Mouse (Mus musculus) gastrocnemius, postnatal 36 days (tissue): ENCODE data around the gene Kirrel3. TPM values are rescaled to one million over a fixed set of nuclear protein-coding genes. Genes with fewer than 3 reads are reported as not detected.

ENCODE experiments used
- DNase-seq, 2 experiments: peaks; one replicate each; pipeline ENCODE4 v3.0.0; 2022
- intact Hi-C: fragments of 180-260 bp; cut with DNase I; formaldehyde crosslinking; loops from one replicate; pipeline ENCODE4 v1.15.1; 2025
- total RNA-seq, 2 experiments: library from RNA; stranded (reverse); gene quantifications; 2 replicates each; pipeline ENCODE4 v1.2.3; 2021

Gene Kirrel3
- total RNA-seq, 2 experiments from 2014 or later, result 0.51 to 0.54 TPM

- no peak for DNase-seq
- intact Hi-C loops, result no loop called here
Observed at GRCm38 (mm10) chr9:34739431-34739830, 253.7 kb downstream of the Kirrel3 start.

DNA sequence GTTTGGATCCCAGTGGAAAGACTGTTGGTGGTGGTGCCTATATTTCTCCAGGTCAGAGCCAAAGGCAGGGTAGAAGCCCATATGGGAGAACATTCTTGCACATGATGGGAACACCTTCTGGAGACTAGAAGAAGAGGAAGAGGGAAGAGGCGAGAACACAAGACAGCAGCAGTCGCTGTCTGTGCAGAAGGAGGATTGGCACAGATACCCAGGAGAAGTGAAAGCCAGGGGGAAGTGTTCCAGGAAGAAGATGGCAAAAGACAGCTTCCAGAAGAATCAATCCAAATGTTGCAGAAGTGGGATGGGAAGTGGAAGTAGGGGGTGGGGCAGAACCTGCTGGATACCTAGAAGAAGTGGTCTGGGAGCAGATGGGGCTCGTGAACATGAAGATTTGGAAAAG, 255.1 kb downstream of the Kirrel3 start:
- intact Hi-C loops, result no loop called here
- DNase-seq, result no peak

DNA sequence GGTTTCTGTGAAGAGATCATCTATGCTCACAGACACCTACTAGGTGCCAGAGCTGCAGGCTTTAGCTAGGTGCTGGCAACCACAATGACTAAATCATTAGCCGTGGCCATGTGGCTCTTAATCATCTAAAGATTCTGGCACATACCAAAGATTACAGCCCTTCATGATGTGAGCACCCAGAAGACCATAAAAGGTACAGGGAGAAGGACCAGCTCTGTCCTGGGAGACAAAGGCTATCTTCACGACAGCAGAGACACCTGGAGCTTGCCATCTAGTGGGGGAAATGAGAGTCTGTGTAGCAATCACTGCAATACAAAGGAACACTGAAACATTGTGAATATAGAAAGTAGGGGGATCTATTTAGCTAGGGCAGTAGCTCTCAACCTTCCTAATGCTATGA, 262.3 kb downstream of the Kirrel3 start:
- intact Hi-C loops, result no loop called here
- no peak for DNase-seq

- intact Hi-C loops, result no loop called here
- DNase-seq, result no peak
Observed at GRCm38 (mm10) chr9:34749161-34749560, 263.5 kb downstream of the Kirrel3 start.

GRCm38 (mm10) chr9:34749877-34750276, 264.2 kb downstream of the Kirrel3 start:
- intact Hi-C loops, result no loop called here
- DNase-seq, result no peak

DNA sequence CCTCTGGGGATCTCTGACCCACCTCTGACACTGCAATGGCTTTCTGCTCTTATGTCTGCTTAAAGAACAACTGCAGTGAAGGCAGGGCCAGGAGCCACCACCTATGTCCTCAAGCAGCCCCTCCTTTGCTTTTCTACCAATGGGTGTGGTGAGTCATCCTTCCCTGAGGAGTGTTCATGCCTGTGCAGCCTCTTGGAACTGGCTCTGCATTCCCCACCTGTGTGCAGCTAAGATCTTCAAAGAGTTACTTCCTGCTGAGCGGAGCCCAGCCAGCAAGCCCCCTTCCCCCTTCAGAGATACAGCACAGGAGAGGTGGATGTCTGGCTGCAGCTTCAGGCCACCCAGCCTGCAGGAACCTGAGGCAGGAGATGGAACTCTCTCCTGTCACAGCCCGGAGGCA, 265.2 kb downstream of the Kirrel3 start:
- intact Hi-C loops, result no loop called here

DNA sequence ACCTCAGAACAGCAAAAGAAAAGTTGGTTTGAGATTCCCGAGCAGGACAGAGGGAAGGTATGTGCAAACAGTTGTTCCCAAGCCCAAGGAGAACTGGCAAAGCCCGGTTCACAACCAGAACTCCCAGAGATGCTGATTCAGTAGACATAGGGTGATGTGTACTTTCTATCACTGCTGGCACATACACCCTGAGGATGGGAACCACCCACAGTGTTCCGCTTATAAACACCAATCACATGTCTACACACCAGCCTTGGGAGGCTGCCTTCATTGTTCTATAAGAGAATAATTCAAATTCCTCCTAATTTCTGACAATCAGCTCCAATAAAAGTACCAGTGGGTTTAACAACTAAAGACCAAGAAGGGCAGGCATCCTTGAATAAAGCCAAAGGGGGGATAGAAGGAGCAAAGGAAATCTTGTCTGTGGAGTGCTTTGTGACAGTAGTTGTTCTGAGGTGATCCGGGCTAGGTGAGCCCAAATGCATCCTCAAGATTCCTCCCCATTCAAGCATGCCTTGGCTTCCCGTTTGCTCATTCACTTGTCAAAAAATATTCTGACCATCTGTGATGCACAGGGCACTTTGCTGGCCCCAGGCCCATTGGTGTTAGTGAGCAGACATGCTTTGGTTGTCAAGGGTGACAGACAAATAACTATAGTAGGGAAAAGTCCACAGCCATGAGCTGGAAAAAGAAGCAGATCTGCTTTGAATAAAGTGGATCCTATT, 266.5 kb downstream of the Kirrel3 start:
- DNase-seq, result no peak
- intact Hi-C loops, result loop anchor here (2.0 kb wide), 1 partner anchor 253 kb away; no protein-coding TSS in a partner anchor

More for the DNA sequence above, 265.2 kb downstream of the Kirrel3 start:
- no peak for DNase-seq

DNA sequence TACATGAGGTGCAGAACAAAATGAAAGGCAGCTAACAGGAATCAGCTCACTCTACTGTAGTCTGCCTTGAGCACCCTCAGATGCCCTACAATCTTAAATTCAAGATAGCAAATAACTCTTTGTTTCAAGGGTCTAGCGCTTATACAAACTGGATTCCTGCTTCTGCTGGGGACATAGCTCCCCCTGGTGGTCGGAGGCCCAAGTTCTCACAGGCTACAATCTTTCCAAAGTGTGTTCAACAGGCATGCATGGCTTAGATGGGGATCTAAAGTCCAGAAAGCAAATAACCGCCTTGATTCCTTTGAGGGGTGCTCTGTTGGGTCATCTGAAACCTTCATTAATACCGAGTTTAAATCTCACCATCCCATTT, 267.1 kb downstream of the Kirrel3 start:
- peak; percentile 31 to 36 for DNase-seq
- intact Hi-C loops, result loop anchor here (2.0 kb wide), 1 partner anchor 254 kb away; no protein-coding TSS in a partner anchor

GRCm38 (mm10) chr9:34753891-34754290, 268.2 kb downstream of the Kirrel3 start:
- DNase-seq, result no peak
- intact Hi-C loops, result loop anchor here (2.0 kb wide), 1 partner anchor 255 kb away; no protein-coding TSS in a partner anchor

DNA sequence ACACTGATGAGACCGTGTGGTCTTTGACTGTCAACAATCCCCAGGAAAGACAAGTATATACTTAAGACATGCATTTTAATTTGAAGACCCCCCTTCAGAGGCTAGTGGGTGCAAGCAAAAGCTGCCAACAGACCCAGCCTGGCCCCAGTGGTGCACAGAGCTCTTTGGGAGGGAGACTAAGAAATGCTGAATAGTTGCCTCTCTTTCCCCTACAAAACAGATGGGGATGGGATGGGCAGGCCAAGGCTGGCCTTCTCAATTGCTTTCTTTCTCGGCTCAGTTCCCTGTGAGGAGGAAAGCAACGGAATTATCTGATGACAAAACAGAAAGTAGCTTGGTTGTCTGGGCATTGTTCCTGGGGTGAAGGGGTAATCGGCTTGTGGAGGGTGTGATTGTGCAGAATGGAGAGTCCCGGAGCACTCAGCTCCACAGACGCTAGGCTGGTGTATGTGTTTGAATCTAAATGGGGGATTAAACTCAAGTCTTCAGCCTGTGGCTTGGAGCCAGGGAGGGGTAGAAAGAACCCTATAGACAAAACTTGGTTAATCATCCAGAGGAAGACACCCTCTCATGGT, 268.9 kb downstream of the Kirrel3 start:
- intact Hi-C loops, result no loop called here
- DNase-seq, result no peak

DNA sequence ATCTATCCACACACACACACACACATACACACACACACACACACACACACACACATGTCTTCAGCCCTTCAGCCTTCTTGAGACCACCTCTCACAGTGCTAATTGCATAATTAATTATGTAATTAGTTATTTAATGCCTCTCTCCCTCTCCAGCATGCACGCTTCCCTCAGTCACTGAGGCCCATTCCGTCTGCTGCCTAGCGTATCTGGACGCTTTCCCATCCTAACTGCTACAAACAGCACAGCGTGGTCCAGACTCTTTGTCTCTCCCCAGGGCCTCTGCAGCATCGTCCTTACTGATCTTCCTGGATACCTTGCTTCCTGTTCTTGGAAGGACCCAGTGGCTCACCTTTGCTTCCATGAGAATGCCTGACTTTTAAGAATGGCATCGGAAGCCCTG, 270.4 kb downstream of the Kirrel3 start:
- DNase-seq, result no peak
- intact Hi-C loops, result no loop called here

GRCm38 (mm10) chr9:34758925-34759324, 273.2 kb downstream of the Kirrel3 start:
- intact Hi-C loops, result no loop called here
- no peak for DNase-seq

DNA sequence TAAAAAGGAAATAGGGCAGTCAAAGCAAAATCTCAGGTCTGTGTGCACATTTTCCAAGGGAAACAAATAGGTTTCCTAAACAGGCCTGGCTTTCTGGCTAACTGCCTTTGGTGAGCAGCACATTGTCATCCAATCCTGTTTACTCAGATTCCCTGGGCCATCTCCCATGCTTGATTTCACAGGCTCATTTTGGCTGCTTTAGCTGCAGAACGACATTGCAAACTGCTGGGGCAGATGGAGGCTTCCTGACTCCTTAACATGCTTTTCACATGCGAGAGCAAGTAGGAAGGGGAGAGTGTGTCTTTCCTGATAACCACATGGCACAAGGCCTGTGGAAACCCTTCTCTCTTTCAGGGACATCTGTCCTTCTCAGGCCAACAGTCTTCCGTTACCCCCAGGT, 274.8 kb downstream of the Kirrel3 start:
- no peak for DNase-seq
- intact Hi-C loops, result no loop called here

DNA sequence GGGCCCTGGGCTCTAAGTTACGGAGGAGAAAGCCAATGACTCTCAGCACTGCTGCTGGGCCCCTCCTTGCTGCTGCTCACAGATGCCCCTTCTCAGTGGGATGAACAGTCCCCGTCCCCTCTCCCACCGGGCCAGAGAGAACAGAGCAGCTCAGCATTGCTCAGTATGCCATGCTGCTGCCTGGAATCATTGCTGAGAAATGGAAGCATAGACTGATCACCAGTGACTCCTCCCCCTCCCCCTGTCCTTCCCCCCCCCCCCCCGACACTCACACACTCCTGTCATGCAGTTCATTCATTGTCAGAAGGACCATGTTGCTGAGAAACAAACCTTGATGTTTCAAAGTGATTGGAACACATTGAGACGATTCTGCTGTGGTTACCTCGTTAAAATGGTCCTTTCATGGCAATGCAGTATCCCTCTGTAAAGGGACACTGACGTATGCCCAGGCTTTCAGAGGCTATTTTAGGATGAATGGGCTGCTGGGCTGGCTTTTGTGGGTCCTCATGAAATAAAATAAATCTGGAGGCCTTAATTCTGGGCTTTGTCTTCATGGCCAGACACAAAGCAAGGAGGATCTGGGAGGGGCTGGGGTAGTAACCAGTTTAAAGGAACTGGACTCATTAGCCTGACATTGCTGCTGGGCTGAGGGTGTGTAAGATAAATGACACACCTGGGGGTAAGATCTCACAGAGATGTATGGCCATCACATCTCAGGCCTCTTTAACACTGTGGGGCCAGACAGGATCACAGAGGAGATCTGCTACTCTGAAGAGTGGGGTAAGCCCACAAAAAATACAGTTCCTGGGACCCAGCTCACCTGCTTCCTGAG, 281.3 kb downstream of the Kirrel3 start:
- DNase-seq, result no peak
- intact Hi-C loops, result no loop called here

GRCm38 (mm10) chr9:34768961-34769360, 283.3 kb downstream of the Kirrel3 start:
- no peak for DNase-seq
- intact Hi-C loops, result no loop called here

DNA sequence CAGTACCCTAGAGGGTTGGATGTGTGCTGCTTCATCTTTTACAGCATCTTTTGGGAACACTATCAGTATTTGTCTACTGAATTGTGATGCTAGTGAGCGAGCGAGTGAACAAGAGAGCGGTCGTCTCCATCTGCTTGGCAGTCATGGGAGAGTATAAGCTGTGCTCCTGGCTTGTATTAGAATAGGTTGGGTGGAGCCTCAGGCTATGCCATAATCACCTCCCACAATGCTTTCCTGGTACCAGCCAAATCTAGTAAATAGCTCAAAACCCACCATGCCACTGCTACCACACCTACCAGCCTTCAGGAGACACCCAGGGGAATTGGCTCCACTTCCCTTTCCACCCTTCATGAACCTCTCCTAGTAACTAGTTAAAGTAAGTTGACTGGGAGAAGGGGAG, 285.3 kb downstream of the Kirrel3 start:
- no peak for DNase-seq
- intact Hi-C loops, result no loop called here

GRCm38 (mm10) chr9:34771401-34771800, 285.7 kb downstream of the Kirrel3 start:
- DNase-seq, result no peak
- intact Hi-C loops, result no loop called here

DNA sequence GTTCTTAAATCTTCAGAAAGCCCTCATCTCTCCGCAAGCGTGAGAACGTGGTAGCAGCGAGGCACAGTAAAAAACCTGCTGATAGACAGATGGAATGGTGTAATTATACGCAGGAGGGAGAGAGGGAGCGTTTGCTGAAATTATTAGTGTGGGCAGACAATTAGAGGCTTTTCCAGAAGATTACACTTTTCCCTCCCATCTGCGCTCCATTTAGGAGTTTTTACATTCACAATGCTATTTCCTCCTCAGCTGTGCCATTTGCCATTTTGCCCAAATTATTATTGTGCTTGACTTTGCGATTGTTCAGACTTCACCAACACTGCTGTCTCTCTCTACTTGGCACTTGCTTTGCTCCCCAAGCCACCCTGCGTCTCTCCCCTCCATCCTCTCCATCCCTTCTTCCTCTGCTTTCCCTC, 286.3 kb downstream of the Kirrel3 start:
- intact Hi-C loops, result no loop called here
- no peak for DNase-seq

DNA sequence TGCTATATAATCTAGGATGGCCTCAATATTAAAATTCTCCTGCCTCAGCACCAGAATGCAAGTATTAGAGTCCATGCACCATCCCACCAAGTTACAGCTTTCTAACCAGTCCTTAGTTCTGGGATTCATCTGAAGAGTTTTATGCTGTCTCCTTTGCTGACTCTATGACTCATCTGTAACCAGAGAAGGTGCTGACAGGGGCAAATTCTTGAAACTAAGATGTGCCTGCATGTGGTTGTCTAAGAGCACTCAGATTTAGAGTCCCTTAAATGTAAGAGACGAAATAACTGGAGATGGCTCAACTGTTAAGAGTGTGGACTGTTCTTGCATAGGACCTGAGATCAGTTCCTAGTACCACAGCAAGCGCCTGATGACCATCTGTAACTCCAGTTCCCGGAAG, 295.7 kb downstream of the Kirrel3 start:
- no peak for DNase-seq
- intact Hi-C loops, result no loop called here

DNA sequence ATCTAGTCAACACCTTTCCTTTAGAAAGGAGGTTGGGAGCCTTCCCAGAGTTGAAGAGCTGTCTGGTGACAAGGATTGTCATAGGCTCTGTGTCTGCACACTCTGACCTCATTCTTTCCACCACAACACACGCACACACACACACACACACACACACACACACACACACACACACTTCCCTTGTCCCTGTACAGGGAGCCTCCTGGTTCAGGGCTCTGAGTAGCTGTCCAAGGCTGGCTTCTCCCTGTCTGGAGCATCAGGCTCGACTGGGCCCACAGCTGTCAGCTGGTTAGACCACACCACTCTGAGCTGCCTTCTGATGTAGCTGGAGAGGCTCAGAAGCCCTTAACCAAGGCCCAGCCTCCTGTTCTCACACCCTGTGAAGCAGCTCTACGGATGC, 302.2 kb downstream of the Kirrel3 start:
- intact Hi-C loops, result no loop called here
- no peak for DNase-seq

GRCm38 (mm10) chr9:34795226-34795625, 309.5 kb downstream of the Kirrel3 start:
- DNase-seq, result no peak
- intact Hi-C loops, result no loop called here
